Mouse (Mus musculus) T-cell, adult 2 months (primary cell): ENCODE measurements around the gene Cpt1c.
"Not testable (repeated sequence)": the region's sequence is repeated elsewhere in the genome, so short reads cannot be mapped to it uniquely, and the experiment has no call there.

Source experiments
- DNase-seq: peaks from one replicate; pipeline ENCODE4 v3.0.0; 2022; ENCODE audit warnings: low spot score

The Cpt1c gene

DNA sequence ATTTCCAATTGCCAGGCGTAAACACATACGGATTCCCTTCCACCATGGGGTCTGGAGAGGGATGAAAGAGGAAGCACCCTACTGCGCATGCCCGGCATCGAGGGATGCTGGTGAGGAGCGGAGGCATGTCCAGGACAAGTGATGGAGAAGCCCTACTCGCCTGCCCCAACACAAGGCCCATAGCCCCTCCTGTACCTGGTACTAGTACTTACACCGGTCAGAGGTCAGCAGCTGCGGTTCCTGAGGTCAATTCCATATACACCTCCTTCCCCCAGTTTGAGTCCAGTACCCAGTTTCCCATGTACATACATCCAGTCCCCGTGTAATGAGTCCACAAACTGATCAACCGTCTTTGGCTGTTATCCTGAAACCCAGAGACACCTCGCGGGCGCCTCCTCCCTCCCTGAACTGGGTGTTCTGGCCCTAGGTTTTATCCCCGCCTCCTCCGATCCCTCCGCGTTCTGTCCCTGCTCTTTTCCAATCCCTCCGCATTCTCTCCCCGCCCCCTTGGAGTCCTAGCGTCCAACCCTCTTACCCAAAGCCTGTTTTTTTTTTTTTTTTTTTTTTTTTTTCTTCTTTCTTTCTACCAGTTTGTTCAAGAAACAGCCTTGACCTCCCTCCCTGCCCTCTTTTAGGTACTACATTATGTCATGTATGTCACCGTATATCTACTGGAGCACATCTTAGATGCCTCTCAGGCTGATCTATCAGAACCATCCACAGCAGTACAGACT, at the start of gene Cpt1c:
Gene Cpt1c, minus strand, starts transcription at position 469 of the 734 bp plus-strand sequence.
- no peak for DNase-seq

GRCm38 (mm10) chr7:45023711-45024110, 49.1 kb upstream of the Cpt1c start:
- not testable (repeated sequence) for DNase-seq

GRCm38 (mm10) chr7:45020225-45020624, 45.6 kb upstream of the Cpt1c start:
- DNase-seq, result no peak

DNA sequence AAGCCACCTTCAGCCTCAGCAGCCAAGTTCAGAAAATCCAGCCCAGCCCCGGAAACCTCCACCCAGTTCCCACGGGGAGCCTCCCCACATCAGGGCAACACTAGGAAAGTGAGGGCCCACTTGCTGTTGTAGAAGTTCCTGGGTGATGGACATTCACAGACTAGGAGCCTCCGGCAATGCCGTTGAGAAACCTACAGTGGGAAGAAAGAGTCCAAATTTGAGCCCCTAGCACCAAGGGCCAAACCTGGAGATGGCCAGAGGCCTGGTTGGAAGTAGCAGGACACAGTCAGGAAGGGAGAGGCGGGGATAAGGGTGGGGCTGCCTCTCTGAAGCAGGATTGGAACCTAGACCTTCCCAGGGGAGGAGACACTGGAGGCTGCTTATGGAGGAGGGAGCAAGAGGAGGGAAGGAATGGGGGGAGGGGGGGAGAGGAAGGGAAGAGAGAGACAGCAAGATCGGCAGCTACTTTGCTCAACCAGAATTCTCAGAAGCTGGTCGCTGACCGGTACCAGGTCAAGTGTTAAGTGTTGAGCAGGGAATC, 44.5 kb upstream of the Cpt1c start:
- DNase-seq, result no peak

GRCm38 (mm10) chr7:45017242-45018061, 42.8 kb upstream of the Cpt1c start, which contains the start of gene Rras:
Rras (plus strand) TSS chr7:45017961.
- peak; percentile 95 for DNase-seq

DNA sequence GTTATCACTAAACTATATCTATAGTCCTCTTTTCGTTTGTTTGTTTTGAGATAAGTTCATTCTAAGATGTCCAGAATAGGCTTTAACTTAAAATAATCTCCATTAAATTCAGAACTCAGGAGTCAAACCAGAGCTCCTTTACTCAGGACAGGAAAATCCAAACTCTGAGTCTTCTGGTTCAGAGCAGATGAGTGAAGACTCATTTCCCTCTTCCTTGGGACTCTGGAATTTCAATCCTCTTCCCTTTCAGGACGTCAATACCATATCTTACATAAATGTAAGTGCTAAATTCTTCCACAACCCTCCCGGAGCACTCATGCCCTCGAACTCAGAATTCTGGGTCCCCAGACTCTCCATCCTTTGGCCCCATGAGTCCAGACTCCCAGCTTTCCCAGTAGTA, 42.1 kb upstream of the Cpt1c start:
- no peak for DNase-seq

DNA sequence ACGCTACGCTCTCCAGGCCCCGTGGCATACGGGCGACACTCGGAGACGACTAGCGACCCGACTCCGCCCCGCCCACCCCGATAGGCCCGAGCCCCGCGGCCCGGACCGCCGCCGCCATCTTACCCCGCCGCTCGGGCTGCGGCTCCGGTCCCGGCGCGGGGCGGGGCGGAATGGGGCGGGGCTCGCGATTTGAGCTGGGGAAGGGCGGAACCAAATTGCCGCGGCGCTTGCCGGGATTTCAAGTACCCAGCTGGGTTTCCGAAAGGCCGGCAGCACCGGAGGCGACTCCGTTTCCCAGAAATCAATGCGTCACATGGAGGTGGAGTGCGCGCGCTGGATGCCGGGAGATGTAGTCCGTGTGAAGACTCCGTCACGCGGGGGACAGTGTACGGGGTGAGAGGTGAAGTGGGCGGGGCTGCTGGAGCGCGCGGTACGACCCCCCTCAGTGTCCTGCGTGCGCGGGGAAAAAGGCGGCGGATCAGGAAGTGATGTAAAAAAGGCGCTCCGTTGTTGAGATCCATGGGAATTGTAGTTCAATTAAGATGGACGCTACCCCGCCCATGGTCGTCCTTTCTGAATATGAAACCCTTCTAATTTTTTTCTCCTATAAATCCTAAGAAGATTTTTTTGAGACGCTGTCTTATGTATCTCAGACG, 41.4 kb upstream of the Cpt1c start, which contains the start of gene Scaf1:
Gene Scaf1, minus strand, starts transcription at position 407 of the 656 bp plus-strand sequence.
- DNase-seq, result peak; percentile 99

DNA sequence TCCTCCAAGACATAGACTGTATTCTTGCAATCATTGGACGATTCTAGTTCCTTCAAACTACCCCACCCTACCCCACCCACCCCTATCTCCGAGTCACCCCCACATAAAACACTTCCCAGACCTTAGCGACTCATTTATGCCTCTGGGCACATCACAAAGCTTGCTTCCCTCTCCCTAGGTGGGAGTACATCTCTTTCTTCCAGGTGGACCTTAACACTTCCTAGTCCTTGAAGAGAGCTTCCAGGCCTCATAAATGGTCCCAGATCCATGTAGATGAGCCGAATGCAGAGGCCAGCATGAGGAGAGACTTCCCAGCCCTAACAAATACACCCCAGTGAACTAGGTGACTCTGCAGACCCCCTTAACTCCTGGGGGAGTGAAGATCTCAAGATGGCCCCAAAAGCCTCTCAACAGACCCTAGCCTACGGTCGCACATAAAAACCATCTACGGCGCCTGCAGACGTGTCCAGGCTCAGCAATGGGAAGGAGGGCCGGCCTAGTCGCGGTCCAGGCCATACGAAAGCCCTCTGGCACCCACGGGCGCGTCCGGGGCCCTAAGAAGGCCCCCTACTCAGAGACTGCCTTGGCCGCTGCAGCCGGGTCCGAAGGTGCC, 40.8 kb upstream of the Cpt1c start:
- no peak for DNase-seq

DNA sequence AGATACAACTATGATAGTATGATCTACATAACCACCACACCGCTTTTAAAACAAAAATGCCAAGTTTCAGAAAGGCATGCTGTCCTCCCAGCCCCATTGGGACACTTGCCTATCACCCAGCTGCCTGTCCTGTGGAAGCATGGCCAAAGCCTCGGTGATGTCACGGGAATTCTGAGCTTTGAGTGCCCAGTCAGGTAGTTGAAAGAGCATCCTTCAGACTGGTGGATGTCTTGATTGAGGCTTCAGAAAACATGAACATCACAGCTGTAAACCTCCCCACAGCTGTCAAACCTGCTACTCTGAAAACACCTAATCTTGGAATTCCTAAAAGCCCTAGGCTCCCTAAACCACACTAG, 39.4 kb upstream of the Cpt1c start:
- no peak for DNase-seq

DNA sequence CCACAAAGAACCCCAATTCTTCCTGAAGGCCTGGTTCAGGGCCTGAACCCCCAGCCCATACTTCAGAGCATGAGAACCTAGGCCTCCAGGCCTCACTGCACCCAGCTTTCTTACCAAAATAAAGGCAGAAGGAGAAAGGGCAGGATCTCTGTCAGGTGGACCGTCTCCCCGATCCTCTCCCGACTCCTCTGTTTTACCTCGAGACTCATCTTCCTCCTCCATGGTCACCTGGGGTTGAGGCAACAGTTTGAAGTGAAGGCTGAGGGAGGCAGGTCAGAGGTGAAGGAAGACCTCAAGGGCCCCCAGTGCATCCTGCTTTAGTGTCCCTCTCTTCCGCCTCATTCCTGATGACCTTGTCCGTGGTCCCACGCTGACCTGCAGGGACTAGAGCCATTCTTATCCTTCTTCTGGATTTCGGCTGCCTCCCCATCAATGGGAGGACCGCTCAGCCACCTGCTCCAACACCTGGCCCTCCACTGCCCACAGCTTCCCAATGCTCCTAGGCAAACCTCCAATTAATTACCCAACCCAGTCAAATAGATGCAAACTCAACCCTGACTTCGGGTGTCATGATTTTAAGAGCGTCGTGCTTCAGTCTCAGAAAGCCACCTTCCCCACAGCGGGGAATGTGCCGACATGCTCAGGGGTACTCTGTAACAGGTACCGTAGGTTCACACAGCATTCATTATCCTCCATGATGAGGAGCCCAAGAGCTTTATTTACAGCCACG, 38.9 kb upstream of the Cpt1c start:
- no peak for DNase-seq

DNA sequence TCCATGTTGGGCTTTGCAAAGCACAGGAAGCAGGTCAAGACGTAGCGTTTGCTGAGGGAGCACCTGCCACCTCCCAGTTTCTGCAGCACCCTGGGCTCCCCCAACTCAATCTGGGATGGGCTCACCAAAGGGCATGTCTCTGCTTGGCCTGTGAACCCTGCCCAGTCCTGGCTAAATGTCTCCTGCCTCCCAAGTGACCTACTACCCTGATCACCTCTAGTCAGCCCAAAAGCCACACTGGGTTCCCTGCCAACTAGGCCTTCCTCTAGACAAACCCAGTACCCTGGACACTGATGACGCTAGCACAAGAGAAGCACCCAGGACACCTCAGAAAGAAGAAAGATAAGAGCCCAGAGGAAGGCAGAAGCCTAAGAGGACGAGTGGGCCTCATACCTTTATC, 38.2 kb upstream of the Cpt1c start:
- no peak for DNase-seq

- no peak for DNase-seq
Observed at GRCm38 (mm10) chr7:45012011-45012410, 37.4 kb upstream of the Cpt1c start.

DNA sequence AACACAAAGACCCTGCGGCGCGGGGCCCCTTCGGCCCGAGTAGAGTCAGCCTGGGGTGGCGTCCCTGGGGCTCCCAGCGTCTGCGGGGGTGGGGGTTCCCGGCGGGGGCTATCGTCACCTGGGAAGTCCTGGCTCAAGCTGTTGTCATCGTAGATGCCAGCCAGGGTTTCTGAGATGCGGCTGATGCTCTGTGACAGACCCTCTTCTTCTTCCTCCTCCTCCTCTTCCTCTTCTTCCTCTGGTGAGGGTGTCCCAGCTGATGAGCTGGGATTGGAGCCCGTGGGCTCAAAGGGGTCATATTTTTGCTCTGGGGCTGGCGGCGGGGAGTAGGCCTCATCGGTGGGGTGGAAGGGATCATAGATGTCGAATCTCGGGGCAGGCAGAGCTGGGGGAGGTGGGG, 33.8 kb upstream of the Cpt1c start:
- no peak for DNase-seq

DNA sequence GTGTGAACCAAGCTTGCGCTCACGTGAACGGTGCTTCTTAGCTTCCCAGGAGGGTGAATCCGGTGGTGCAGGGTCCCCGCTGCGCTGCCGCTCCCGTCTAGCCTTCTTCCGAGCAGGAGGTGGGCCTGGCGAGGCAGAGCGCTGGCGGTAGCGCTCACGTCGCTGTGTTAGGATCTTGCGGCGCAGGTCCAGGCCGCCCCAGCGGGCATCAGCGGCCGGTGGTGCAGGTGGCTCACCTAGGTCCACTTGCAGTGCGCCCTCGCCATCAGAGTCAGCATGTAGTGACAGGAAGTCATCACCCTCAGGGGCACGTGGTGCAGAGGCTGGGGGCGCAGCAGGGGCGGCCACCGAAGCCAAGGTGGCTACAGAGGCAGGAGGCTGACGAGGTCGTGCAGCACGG, 33.2 kb upstream of the Cpt1c start:
- no peak for DNase-seq

DNA sequence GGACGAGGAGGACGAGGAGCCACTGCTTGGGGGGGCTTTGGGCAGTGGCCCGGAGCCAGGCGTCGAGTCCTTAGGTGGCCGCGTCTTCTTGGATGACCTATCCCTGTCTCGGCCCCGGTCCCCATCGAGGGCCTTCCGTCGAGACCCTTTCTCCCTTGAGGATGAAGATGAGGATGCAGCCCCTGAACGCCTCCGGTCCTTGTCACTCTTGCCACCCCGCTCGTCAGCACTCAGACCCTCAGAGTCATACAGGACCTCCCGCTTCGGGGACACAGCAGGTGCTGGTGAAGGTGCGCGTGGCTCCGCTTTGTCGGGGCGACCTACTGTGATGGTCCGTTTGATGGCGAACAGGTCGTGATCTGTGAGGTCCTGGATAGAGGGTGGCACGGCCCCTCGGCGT, 32.5 kb upstream of the Cpt1c start:
- DNase-seq, result no peak

- DNase-seq, result no peak
Observed at GRCm38 (mm10) chr7:45006503-45006902, 31.9 kb upstream of the Cpt1c start.

- no peak for DNase-seq
Observed at GRCm38 (mm10) chr7:45005321-45005992, 30.8 kb upstream of the Cpt1c start.

GRCm38 (mm10) chr7:45004546-45004945, 29.9 kb upstream of the Cpt1c start:
- DNase-seq, result no peak

- DNase-seq, result no peak
Observed at GRCm38 (mm10) chr7:45002440-45002839, 27.8 kb upstream of the Cpt1c start.

DNA sequence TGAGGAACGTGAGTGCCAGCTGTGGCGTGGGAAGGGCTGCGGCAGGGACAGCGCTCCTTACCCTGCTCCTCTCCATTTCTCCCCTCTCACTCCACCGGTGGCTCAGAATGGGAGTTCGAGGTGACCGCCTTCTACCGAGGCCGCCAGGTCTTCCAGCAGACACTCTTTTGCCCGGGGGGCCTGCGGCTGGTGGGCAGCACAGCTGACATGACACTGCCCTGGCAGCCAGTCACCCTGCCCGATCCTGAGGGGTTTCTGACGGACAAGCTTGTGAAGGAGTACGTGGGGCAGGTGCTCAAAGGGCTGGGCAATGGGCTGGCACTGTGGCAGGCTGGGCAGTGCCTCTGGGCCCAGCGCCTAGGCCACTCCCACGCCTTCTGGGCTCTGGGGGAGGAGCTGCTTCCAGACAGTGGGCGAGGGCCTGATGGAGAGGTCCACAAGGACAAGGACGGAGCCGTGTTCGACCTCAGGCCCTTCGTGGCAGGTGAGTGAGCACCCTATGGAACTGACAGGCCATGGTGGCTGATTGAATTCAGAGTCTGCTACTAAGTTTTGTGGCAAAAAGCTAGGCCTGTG, 26.0 kb upstream of the Cpt1c start:
- no peak for DNase-seq
